Mouse (Mus musculus) c-Kit-positive CD71-positive TER-119-negative erythroid progenitor cells, embryonic 14.5 days (primary cell): Measurements from ENCODE around the gene Pakap.

Experiments
- DNase-seq: peaks from one replicate; pipeline ENCODE4 v3.0.0-alpha.2; 2013; ENCODE audit warnings: low read depth

Pakap gene

DNA sequence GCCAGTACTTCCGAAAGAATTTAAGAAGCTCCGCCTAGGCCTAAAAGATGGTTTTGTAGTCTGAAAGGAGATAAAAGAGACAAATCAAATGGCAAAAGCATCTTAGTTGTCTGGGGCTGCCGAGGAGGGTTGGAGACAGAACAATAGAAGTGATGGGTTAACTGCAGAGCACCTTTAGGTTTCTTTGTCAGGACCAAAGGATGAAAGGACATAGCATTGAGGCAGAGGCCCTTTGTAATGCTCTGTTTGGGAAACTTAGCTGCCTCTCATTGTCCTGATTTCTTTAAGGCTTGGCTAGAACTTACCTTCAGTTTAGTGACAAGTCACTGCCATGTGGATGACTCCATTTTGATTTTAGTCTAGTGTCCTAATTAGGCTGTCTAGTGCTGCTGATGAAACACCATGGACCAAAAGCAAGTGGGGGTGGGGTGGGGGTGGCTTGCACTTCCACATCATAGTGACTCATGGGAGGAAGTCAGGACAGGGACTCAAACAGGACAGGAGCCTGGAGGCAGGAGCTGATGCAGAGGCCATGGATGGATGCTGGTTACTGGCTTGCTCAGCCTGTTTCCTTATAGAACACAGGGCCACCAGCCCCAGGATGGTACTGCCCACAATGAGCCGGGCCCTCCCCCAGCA, 202.3 kb downstream of the Pakap start:
- DNase-seq = no peak

DNA sequence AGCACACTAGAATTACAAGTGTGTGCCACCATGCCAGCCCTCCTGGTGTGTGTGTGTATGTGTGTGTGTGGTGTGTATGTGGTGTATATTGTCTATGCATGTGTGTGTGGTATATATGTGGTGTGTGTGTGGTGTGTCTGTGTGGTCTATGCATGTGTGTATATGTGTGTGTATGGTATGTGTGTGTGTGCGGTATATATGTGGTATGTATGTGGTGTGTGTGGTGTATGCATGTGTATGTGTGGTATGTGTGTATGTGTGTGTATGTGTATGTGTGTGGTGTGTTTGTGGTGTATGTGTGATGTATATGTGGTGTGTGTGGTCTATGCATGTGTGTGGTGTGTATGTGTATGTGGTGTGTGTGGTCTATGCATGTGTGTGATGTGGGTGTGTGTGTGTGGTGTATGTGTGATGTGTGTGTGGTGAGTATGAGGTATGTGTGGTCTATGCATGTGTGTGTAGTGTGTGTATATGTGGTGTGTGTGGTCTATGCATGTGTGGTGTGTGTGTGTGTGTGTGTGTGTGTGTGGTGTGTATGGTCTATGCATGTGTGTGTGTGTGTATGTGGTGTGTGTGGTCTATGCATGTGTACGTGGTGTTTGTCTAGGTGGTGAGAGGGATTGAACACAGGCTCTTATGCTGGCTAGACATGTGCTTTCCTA, 203.7 kb downstream of the Pakap start:
- no peak for DNase-seq

DNA sequence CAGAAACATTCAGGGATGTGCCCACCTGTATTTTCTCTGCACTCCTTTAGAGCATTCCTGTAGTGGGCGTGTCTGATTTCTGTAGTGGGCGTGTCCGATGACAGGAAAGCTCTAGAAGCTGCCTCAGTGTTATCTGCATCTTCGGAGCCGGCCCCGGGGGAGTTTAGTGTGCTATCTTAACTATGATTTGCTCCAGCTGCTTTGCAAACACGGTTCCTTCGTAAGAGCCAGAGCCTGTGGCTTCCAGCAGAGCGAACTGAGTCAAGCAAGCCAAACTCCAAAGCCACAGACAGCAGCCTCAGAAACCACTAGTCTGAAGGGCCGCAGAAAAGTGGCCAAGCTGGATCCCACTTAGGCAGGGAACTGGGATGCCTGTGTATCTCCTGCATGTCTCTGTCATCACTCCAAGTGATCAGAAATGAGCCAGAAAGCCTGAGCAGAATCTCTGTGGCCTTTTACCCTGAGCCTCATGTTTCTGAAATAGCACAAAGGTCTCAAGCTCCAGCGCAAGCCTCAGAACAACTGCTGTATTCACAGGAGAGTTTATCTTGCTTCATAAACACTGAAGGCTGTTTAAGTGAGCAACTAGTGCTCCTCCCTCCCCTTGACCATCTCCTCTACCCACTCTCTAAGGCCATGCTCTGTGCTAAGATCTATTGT, 205.0 kb downstream of the Pakap start:
- DNase-seq = peak; percentile 38

- peak; percentile 44 for DNase-seq
Observed at GRCm38 (mm10) chr4:57774517-57774916, 206.5 kb downstream of the Pakap start.

DNA sequence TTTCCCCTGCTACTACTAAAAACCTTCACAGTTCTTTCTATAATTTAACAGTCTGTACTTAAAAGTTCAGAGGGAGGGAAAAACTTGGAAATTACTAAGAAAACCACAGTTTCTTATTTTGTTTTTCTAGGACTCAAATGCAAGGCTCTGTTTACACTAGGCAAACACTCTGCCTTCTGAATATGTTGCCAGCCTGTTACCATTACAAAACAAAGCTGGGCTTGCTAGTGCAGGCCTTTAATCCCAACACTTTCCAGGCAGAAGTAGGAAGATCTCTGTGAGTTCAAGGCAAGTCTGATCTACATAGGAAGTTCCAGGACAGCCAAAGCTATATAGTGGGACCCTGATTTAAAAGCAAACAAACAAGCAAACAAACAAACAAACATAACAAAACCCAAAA, 207.6 kb downstream of the Pakap start:
- DNase-seq = no peak

- DNase-seq = no peak
Observed at GRCm38 (mm10) chr4:57780403-57780802, 212.4 kb downstream of the Pakap start.

DNA sequence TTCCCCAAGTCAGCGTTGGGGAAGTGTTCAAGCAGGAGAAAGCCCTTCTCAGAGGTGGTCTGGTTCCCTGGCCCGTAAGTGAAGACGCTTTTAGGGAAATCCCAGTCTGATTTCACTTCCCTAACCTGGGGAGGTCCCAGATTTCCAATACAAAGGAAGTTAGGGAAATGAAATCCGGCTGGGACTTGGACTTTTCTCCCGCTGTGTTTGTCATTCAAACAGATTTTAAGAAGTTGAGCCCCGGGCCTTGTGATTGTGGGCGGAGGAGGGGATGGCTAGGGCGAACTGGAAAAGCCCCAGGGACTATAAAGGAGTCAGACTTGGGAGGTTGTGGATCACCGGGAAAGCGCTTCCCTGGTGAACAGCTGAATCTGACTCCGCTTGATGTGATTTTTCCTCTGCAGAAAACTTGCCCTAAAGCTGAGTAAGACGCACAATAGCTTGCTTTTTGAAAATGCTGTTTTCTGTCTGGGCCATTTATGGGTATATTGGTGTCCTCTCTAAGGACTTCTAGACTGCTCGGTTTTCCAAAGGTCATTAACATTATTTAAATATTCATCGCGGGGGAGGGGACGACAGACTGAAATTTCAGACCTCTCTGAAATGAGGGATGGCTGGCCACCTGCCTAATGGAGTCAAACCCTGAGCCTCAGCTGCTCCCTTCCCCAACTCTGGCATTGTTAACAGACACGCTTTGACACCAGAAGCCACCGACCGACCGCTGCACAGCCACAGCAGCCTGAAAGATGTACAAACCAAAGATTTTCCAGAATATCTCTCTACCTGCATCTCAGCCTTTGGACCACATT, 213.1 kb downstream of the Pakap start:
- DNase-seq = no peak

- peak; percentile 37 for DNase-seq
Observed at GRCm38 (mm10) chr4:57781994-57782393, 214.0 kb downstream of the Pakap start.

- DNase-seq = no peak
Observed at GRCm38 (mm10) chr4:57782549-57783390, 214.8 kb downstream of the Pakap start.

DNA sequence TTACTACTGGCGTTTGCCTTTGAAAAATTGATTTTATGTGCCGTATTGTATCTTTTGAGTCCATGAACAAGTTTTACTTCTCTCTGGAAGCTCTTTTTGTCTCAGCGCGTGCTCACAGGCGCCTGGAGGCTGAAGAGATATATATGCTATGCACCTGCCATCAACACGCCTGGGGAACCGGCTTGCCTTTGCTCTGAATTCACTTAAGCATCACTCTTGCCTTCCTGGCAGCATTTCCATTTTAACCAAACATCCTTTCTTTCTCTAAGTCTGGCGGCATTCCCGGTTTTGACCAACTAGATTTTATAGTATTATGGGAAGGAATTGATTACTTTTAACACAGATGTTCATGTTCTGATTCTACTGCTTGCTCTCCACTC, 215.4 kb downstream of the Pakap start:
- no peak for DNase-seq

DNA sequence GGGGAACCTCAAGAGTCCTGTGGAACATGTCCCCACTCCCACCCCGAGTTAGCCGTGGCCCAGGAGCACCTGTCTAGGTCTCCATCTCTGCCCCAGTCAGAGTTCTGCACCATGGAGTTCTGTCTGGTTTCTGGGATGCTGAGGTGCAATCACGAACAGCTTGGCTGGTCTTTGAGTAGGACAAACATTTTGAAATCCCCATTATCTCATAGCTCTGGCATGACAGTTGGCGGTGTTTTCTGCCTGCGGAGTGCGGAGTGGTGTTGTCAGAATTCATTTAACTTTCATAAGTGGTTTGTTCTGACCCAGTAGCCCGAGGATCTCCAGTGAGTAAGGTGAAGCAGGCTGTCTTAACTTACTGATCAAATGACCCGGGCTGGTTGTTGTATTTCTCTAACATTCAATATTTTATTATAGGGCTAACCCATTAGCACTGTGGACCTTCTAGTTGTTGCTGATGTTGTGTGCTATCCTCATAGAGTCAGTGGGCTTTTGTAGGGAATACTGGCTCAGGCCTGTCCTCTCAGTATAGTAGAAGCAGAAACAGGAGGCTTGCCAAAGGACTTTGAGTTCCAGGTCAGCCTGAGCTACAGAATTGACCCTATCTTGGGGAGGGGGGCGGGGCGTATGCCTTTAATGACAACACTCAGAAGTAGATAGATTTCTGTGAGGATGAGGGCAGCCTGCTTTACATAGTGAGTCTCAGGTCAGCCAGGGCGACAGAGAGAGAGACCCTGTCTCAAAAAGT, 216.0 kb downstream of the Pakap start:
- no peak for DNase-seq

DNA sequence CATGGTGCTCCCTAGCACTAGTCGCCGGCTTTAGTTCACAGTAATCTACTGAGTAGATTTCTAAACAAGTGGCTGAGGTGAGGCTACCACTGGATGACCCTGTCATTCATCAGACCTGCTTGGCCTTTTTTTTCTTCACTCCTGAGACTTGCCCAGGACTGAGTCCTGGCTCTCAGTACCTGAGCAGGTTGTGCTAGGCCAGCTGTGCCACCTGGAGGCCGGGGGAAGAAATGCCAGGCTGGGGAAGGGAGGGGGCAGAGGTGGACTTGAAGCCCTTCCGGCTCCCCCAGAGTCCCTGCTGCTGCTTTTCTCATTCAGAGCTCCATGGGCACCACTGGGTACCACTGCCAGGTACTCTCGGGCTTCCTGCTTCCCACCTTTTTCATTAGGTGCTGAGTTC, 220.7 kb downstream of the Pakap start:
- no peak for DNase-seq

DNA sequence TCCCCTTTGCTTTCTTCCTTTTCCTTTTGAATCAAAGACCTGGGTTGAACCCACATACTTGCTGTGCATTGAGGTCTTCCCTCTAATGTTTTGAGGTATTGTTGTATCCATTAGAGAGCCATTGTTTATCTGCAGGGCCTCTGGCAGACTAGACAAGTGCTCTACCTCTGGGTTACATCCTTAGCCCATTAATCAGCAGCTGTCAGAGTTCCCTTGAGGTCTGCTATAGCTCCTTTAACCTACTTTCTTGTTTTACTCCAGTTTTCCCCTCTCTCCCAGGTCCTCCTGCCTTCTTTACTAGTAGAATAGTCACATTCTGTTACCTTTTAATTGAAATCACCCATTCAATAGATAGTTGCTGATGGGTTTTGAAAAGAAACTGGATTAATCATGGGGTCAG, 221.1 kb downstream of the Pakap start:
- DNase-seq = no peak

GRCm38 (mm10) chr4:57793989-57794388, 226.0 kb downstream of the Pakap start:
- peak; percentile 34 for DNase-seq

GRCm38 (mm10) chr4:57794547-57794946, 226.6 kb downstream of the Pakap start:
- no peak for DNase-seq

DNA sequence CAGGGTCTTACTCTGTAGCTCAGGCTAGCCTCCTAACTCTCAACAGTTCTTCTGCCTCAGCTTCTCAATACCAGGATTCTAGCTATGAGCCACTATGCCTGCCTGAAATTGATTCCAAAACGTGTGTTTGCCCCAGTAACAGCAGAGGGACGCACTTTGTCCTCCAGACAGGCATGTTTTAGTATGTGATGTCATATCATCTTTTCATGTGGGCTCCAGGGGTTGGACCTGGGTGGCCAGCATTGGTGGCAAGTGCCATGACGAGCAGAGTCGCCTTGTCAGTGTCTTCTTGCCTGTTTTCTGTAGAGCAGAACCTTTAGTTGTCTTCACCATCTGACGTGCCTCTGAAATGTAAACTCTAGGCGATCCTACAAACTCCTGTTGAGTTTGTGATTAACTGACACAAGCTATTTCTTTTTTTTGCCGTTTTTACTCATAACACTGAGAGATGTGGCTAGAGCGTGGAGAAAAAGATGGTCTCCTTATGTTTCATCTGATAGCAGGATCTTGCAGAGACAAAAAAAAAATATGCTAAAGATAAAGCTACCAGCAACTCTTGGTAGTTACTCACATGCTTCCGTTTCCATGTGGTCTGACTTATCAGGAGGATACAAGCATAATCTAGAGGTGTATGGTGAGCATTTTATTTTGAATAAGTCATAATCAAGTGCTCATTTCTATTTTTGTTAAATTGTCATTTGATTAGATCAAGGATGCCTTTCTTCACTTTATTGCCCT, 229.7 kb downstream of the Pakap start:
- peak; percentile 41 for DNase-seq

- DNase-seq = no peak
Observed at GRCm38 (mm10) chr4:57798286-57799018, 230.5 kb downstream of the Pakap start.

DNA sequence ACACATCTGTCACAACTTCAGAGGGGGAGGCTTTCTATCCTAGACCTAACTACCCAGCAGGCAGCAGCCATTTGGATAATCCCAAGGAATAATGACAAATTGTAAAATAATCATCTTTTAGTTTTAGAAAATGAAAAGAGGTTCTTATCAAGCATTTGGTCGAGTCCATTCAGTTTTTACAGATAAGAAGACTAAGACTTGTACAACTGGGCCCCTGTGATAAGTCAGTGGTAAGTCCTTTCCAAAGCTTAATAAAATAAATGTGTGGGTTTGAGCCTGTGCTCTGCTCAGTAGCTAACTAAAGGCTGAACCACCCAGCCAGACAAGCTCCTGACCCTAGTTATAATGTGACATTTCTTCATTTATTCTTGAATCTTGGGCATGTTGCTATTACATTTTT, 231.3 kb downstream of the Pakap start:
- DNase-seq = no peak

GRCm38 (mm10) chr4:57801239-57801638, 233.3 kb downstream of the Pakap start:
- no peak for DNase-seq

- no peak for DNase-seq
Observed at GRCm38 (mm10) chr4:57801986-57802385, 234.0 kb downstream of the Pakap start.
